Mouse (Mus musculus) intestine, embryonic 14.5 days (tissue): Measurements from ENCODE around the gene Htra2. TPM values are rescaled to one million over a fixed set of nuclear protein-coding genes. Genes with fewer than 3 reads are reported as not detected.

ENCODE experiments used
- ATAC-seq: fragments of 200-750 bp; cut with Nextera tagmentation; replicated peaks from 2 replicates; pipeline ENCODE4 v1.8.0; 2017; ENCODE audit warnings: low read depth, moderate number of reproducible peaks, moderate TSS enrichment, moderate library complexity; ENCODE audit not compliant: low FRiP score, low TSS enrichment
- DNase-seq: peaks from one replicate; pipeline ENCODE4 v3.0.0-alpha.2; 2018; ENCODE audit warnings: low spot score
- H3K27ac ChIP-seq: fragments of 300-500 bp; sonication (generic); 2 replicates; pipeline ENCODE4 v1.5.1; 2014; ENCODE audit warnings: low read depth, mild to moderate bottlenecking, control low read depth
- H3K27me3 ChIP-seq: fragments of 300-500 bp; sonication (generic); replicated peaks from 2 replicates; pipeline ENCODE4 v1.6.1; 2014; ENCODE audit warnings: low read length, control low read depth; ENCODE audit not compliant: control insufficient read depth, insufficient read depth
- H3K36me3 ChIP-seq: fragments of 300-500 bp; sonication (generic); 2 replicates; pipeline ENCODE4 v1.6.1; 2014; ENCODE audit warnings: low read length, control low read depth; ENCODE audit not compliant: control insufficient read depth, insufficient read depth
- H3K4me1 ChIP-seq: fragments of 300-500 bp; sonication (generic); replicated peaks from 2 replicates; pipeline ENCODE4 v1.6.1; 2014; ENCODE audit warnings: low read length, control low read depth, mixed read lengths; ENCODE audit not compliant: control insufficient read depth, insufficient read depth
- H3K4me2 ChIP-seq: fragments of 300-500 bp; sonication (generic); 2 replicates; pipeline ENCODE4 v1.6.1; 2014; ENCODE audit warnings: low read length
- H3K4me3 ChIP-seq: fragments of 300-500 bp; sonication (generic); 2 replicates; pipeline ENCODE4 v1.5.1; 2014; ENCODE audit warnings: low read depth, low read length, control low read depth, mixed read lengths
- H3K9ac ChIP-seq: fragments of 300-500 bp; sonication (generic); 2 replicates; pipeline ENCODE4 v1.6.1; 2014; ENCODE audit warnings: mild to moderate bottlenecking, low read length
- H3K9me3 ChIP-seq: fragments of 300-500 bp; sonication (generic); 2 replicates; pipeline ENCODE4 v1.6.1; 2016; ENCODE audit warnings: low read length, control low read depth; ENCODE audit not compliant: control insufficient read depth
- WGBS: fragments of 180-500 bp; shearing (Covaris S2); extraction: QIAGEN DNeasy Blood & Tissue Kit; methylation state at CpG from one replicate; pipeline ENCODE4 v1.1.7; 2014; 5-methylcytosine and 5-hydroxymethylcytosine counted together
- polyA plus RNA-seq: library from polyadenylated mRNA; unstranded; fragments of >200 nt; fragmentation: Nextera tagmentation; extraction: Ambion mirVana; gene quantifications from 2 replicates; pipeline ENCODE4 v1.2.1, GENCODE M21; 2014

Gene Htra2
- polyA plus RNA-seq, 1 experiment from 2014 or later: 42.6 TPM

DNA sequence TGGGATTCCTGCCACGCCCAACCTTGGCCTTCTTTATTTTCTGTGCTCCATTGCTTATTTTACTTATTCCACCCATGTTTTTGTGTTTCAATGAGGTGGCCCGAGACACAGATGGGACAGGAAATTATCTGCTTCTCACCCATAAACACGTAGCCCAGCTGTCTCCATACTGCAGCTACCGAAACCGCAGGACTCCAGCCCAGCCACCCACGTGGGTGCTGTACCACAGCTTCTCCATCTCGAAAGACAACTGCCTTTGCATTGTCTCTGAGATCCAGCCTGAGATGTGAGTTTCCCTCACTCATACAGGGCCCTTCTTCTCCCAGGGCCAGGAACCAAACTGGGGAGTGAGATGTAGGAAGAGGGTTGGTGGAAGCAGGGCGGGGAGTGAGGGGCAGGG, 10.9 kb upstream of the Htra2 start:
- no peak for DNase-seq
- H3K27ac ChIP-seq: no peak overlapping the region
- ATAC-seq: no peak
- H3K9ac ChIP-seq: no peak overlapping the region
- H3K27me3 ChIP-seq: peaks cover 97% of the 10 kb centered on the region
- H3K4me2 ChIP-seq: no peak overlapping the region
- H3K4me3 ChIP-seq: no peak overlapping the region
- H3K4me1 ChIP-seq: no peaks in the 10 kb centered on the region; the same call in 1 of the 2 replicates
- no peaks in the 10 kb centered on the region for H3K36me3 ChIP-seq
- WGBS: 39% methylated on average over 8 of the region's 8 CpGs
- no peaks in the 10 kb centered on the region for H3K9me3 ChIP-seq

DNA sequence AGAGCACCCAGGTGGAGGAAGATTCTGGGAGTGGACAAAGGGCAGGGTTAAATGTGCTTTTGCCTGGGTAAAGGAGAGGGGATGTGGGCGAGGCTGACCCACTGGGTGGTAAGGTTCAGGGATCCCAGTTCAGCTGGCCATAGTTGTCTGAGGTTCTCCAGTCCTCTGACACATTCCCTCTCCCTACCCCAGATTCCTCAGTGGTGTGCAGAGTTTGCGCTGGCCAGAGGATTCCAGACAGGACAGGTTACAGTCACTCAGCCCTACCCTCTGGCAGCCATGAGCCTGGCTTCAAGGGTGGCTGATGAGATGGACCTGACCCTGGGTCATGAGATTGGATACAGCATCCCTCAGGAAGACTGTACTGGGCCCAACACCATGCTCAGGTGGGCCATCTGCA, 3.7 kb upstream of the Htra2 start:
- peaks cover 24% of the 10 kb centered on the region for H3K27me3 ChIP-seq
- H3K4me3 ChIP-seq: no peak overlapping the region; the same call in 1 of the 2 replicates
- ATAC-seq (no peak), DNase-seq (no peak)
- H3K36me3 ChIP-seq: peaks cover 14% of the 10 kb centered on the region
- WGBS: 87% methylated on average over 2 of the region's 2 CpGs
- no peak overlapping the region; the same call in 1 of the 2 replicates for H3K9ac ChIP-seq
- H3K4me2 ChIP-seq: peak overlapping the region; percentile 35
- H3K27ac ChIP-seq: peak overlapping the region; percentile 39; the same call in 1 of the 2 replicates
- H3K4me1 ChIP-seq: peaks cover 10% of the 10 kb centered on the region; the same call in 1 of the 2 replicates
- H3K9me3 ChIP-seq: no peaks in the 10 kb centered on the region

DNA sequence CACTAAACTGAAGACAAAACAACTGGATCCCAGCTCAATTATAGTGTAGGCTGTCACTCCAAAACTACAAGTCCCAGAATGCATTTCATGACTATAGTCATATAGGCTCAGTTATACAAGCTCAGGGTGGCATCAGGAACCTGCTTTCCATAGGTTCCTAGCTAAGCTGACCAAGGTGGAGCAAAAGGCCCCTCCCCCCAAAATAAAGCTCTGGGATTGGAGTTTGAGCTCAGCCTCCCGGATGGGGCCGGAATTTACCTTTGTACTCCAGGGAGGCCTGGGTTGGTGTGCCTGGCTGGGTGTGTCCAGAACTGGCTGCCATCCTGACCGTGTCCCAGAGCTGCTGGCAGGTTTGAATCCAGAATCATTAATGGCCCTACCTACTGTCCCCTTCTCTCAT, 2.7 kb upstream of the Htra2 start, which contains the start of gene Dqx1:
TSS of gene Dqx1 (plus strand) at position 55 of the 400 bp plus-strand sequence.
- peaks cover 15% of the 10 kb centered on the region for H3K27me3 ChIP-seq
- H3K4me2 ChIP-seq: peak within 1 kb of the TSS; percentile 35
- H3K4me1 ChIP-seq: peaks cover 16% of the 10 kb centered on the region
- ATAC-seq (peak; percentile 47), DNase-seq (peak; percentile 72)
- 48% methylated on average over 3 of the region's 3 CpGs for WGBS
- peak within 1 kb of the TSS; percentile 17; the same call in 1 of the 2 replicates for H3K9ac ChIP-seq
- peak within 1 kb of the TSS; percentile 39; the same call in 1 of the 2 replicates for H3K27ac ChIP-seq
- H3K9me3 ChIP-seq: no peaks in the 10 kb centered on the region
- peak within 1 kb of the TSS; percentile 22 for H3K4me3 ChIP-seq
- peaks cover 14% of the 10 kb centered on the region for H3K36me3 ChIP-seq

DNA sequence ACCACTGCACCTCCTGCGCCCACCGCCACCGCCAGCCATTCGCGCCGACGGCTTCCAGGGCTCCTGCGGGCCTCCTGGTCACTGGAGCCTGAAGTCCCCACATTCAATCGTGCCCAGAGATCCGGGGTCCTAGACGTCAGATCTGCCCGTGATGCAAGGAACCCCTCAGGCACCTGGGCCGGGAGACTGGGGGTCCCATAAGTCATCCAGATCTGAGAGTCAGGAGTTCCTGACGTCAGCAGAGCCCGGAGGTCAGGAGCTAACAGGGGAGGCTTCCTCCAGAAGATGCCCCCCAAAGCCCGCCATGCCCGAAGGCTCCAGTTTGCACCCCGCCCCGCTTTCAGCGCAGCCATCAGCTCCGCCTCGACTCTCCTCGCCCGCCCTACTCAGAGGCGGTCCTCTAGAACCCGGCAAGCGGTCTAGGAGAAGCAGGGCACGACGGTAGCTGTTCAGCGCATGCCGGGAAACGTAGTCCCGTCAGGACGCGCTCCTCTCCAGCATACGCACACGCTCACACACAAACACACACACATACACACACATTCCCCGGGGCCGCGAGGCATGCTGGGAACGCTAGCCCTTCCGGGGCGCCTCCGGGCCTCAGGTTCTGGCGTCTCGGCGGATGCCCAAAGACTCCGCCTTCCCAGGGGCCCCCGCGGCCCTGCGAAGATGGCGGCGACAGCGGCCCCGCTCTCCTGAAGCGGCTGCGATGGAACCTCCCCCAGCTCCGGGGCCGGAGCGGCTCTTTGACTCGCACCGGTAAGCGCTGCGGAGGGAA, 810 bp downstream of the Htra2 start, which contains the start of gene Aup1:
TSS of gene Aup1 (plus strand) at position 448 of the 778 bp plus-strand sequence.
- Histone ChIP-seq H3K4me3 (peak within 1 kb of the TSS; percentile 99), H3K36me3 (peaks cover 32% of the 10 kb centered on the region)
- whole genome bisulfite sequencing: under 1% methylated on average over 63 of the region's 64 CpGs

DNA sequence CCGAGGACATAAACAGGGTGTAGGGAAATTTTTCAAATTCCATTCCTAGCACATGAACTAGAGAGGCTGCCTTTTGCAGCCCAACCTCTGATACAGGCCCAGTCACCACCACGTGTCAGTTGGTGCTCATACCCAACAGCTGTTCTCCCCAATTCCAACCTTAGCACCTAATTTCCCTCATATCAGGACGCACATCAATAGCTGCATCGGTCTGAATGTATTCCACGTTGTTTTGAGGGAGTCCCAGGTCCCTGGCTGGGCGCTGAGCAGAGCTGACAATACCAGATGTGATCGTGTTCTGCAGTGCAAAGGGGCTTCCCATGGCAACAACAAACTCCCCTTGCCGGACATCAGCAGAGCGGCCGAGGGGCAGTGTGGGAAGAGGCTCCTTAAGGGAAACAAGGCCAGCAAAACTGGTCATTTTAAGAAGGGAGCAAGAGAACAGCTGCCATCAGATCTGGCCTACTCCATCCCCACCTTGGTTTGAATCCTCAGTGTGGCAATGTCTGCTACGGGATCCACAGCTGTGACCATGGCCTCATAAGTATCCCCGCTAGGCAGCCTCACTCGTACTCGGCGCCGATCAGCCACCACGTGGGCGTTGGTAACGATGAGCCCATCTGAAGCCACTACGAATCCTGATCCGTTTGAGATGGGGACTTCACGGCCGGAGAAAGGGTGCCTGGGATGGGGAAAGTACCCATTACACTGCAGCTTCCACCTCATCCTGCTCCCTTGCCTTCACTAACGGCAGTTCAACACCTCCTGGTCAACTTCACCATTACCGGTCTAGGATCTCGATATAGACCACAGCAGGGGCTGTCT, 1.7 kb downstream of the Htra2 start:
- Histone ChIP-seq H3K4me2 (peak overlapping the region; percentile 79), H3K4me3 (peak overlapping the region; percentile 99), H3K9me3 (no peaks in the 10 kb centered on the region), H3K27me3 (no peaks in the 10 kb centered on the region), H3K27ac (peak overlapping the region; percentile 62; the same call in 1 of the 2 replicates), H3K4me1 (peaks cover 25% of the 10 kb centered on the region), H3K9ac (peak overlapping the region; percentile 64), H3K36me3 (peaks cover 32% of the 10 kb centered on the region)
- 2% methylated on average over 26 of the region's 26 CpGs for WGBS
- DNase-seq (peak; percentile 79), ATAC-seq (no peak)

More for the DNA sequence above, 810 bp downstream of the Htra2 start, which contains the start of gene Aup1:
- H3K9me3 ChIP-seq: no peaks in the 10 kb centered on the region
- peak within 1 kb of the TSS; percentile 70 for H3K27ac ChIP-seq
- peak; percentile 94 for ATAC-seq
- H3K4me1 ChIP-seq: peaks cover 25% of the 10 kb centered on the region
- H3K27me3 ChIP-seq: no peaks in the 10 kb centered on the region
- H3K4me2 ChIP-seq: peak within 1 kb of the TSS; percentile 79
- peak within 1 kb of the TSS; percentile 79 for H3K9ac ChIP-seq
- peak; percentile 97 for DNase-seq

DNA sequence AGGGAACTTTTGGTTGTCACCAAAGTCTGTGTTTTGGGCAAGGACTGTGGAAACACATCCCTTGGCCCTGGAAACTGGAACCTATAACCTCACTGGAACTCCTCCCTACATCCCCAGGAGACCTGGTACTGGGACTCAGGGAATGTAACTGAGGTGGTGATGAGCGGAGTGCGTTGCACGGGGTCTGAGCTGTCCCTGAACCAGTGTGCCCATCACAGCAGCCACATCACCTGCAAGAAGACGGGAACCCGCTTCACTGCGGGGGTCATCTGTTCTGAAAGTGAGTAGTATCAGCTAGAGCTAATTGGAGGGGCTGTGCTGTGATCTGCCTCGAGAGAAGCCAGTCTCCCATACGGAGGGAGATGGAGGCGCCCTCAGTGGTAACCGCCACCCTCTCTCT, 5.7 kb downstream of the Htra2 start:
- Histone ChIP-seq H3K36me3 (peaks cover 18% of the 10 kb centered on the region), H3K4me3 (no peak overlapping the region), H3K4me1 (peaks cover 15% of the 10 kb centered on the region), H3K4me2 (no peak overlapping the region), H3K9me3 (no peaks in the 10 kb centered on the region), H3K27me3 (no peaks in the 10 kb centered on the region), H3K9ac (no peak overlapping the region), H3K27ac (no peak overlapping the region)
- no peak for DNase-seq
- WGBS: 67% methylated on average over 10 of the region's 10 CpGs
- no peak for ATAC-seq

DNA sequence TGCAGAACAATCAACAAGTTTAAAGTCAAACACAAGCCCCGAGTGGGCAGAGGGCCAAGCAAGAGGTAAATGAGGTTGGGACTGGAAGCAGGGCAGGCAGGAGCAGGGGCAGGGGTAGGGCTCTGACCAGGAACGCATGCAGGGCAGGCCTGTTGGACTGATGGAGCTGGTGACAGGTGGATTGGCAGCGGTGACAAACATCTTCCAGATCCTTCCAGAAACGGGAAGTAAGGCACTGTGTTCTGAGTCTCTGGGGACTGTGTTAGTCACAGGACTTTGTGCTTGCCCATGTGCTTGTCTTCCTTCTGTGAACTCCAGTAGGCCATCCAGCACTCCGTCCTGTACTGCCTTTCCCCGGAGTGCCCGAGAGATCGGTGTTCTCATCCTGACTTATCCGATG, 10.3 kb downstream of the Htra2 start:
- Histone ChIP-seq H3K4me3 (no peak overlapping the region), H3K9ac (no peak overlapping the region), H3K27ac (no peak overlapping the region), H3K4me1 (no peaks in the 10 kb centered on the region), H3K9me3 (no peaks in the 10 kb centered on the region), H3K36me3 (no peaks in the 10 kb centered on the region), H3K4me2 (no peak overlapping the region), H3K27me3 (no peaks in the 10 kb centered on the region)
- DNase-seq (no peak), ATAC-seq (no peak)
- 75% methylated on average over 9 of the region's 9 CpGs for WGBS

DNA sequence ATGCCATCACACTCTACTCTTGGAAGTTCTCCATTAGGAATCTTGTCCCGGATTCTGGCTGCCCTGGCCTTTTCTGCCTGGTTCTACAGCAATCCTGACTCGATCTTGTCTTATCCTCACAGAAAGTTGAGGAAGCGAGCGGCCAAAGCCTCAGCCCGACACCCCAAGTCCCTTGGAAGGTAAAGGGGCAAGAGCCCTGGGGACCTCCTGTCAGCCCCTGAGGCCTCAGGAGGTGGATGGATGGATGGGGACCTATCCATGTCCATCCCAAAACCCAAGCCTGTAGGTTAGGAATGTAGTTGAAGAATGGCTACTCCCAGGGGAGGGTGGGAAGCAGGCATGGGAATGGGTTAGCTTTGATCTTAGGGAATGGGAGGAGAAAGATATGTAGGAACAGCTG, 11.1 kb downstream of the Htra2 start:
- no peaks in the 10 kb centered on the region for H3K36me3 ChIP-seq
- H3K4me2 ChIP-seq: no peak overlapping the region
- no peak overlapping the region for H3K9ac ChIP-seq
- no peaks in the 10 kb centered on the region for H3K27me3 ChIP-seq
- no peaks in the 10 kb centered on the region; the same call in 1 of the 2 replicates for H3K4me1 ChIP-seq
- no peak overlapping the region for H3K4me3 ChIP-seq
- no peak for DNase-seq
- no peak overlapping the region for H3K27ac ChIP-seq
- ATAC-seq: no peak
- WGBS: 89% methylated on average over 5 of the region's 5 CpGs
- no peaks in the 10 kb centered on the region for H3K9me3 ChIP-seq
